Mouse (Mus musculus): ENCODE measurements around the gene Amfr. TPM values are rescaled to one million over a fixed set of nuclear protein-coding genes. Genes with fewer than 3 reads are reported as not detected.
A peak's percentile ranks its signal among the peaks of the same experiment; 100 is the strongest.

Amfr gene
- 62.2 and 84.7 TPM in 2 replicates for polyA plus RNA-seq (2012; ENCODE audit: insufficient read depth, insufficient read length, missing spikeins)

DNA sequence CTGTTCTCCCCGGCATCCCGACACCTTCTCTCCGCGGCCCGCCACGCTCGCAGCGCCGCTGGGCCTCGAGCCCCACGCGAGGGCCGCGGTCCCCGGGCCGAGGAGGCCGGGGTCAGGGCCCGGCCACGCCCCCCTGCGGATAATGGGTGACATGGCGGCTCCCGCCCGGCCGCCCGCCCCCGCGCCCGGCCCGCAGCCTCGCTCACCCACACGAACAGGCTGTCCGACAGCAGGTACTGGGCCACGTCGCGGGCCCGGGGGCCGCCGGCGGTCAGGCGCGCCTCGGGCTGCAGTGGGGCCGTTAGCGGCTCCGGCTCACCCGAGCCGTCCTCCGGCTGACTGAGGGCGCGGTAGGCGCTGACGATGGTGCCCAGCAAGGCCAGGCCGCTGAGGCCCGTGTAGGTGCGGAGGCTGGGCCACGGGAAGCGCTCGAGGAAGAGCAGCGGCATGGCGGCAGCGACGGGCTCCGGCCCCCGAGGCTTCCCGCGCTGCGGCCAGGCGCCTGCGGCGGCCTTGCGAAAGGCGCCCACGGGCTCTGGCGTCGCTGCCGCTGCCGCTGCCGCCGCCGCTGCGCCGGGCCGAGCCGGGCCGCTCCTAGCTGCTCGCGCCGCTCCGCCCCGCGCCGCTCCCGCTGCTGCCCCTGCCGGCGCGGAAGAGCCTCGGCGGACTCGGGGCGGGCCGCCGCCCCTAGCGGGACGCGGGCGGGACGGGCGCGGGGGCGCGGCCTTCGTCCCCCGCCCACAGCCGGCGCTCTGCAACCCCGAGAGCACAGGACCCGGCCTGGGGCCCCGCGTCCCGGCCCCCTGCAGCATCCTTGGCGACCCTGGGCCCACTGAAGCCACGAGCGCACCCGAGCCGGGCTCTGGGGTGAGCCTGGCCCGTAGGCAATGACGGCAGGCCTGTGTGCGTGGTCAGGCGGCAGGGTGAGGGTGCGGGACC is at the start of gene Amfr:
Gene Amfr (minus strand): TSS at position 830 of the 939 bp plus-strand sequence.
- Histone ChIP-seq H3K4me1 (ENCODE audit: control insufficient read depth, insufficient read depth, low read length) (peaks cover 12% of the 10 kb centered on the region), H3K4me3 (ENCODE audit: insufficient read depth, low read length) (peak within 1 kb of the TSS; percentile 77), H3K27ac (ENCODE audit: insufficient read depth, low read depth, low read length) (peak within 1 kb of the TSS; percentile 73)
- no peak for TF ChIP-seq POLR2A (IDR thresholded peaks at IDR 0.05; ENCODE audit: borderline replicate concordance, low read depth, low read length)
- TF ChIP-seq CTCF (IDR thresholded peaks at IDR 0.05; ENCODE audit: low read depth, low read length) = no peak

DNA sequence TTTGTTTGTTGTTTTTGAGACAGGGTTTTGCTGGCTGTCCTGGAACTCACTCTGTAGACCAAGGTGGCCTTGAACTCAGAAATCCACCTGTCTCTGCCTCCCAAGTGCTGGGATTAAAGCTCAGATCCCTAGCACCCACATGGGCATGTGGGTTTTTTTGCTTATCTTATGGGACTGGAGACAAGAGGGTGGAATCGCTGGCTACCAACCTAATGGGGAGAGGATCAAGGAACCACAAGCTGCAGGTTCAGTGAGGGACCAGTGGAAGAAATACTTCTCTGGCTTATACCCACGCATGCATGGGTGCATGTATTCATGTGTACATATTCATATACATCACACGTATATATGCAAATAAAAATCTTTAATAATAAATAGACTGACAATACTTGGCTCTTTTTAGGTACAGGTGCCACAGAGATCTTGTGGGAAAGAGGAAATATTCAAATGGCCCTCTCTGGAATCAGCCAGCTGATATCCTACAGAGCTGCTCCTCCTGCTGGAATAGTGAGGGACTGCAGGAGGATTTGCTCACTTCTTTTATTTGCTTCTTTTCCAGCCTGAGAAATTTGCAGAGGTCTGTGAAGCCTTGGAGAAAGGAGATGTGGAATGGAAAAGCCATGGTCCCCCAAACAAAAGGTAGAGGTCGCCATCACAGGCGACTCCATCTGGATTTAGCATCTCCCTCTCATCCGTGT is 44.7 kb upstream of the Amfr start:
- no peak for TF ChIP-seq CTCF (IDR thresholded peaks at IDR 0.05; ENCODE audit: low read depth, low read length)
- TF ChIP-seq POLR2A (IDR thresholded peaks at IDR 0.05; ENCODE audit: borderline replicate concordance, low read depth, low read length) = no peak
- no peak overlapping the region for H3K4me3 ChIP-seq (ENCODE audit: insufficient read depth, low read length)
- no peak overlapping the region for H3K27ac ChIP-seq (ENCODE audit: insufficient read depth, low read depth, low read length)
- H3K4me1 ChIP-seq (ENCODE audit: control insufficient read depth, insufficient read depth, low read length) = no peaks in the 10 kb centered on the region

DNA sequence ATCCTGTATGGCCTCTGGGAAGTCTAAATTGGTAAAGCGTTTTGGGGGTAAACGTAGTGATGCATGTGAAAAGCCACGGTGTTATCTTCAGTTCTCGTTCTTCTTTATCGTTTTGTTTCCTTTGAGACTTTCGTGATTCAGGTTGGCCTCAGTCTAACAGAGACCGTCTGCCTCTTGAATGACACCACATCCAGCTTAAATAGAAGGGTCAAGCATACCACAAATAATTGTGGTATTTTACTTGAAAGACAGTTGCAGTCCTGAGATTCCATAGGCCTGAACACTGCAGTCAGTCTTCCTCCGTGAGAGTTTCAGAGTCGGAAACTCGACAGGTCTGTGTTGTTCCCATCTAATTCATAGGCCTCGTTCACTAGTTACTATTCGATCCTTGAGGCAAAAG is 40.1 kb upstream of the Amfr start:
- TF ChIP-seq CTCF (IDR thresholded peaks at IDR 0.05; ENCODE audit: low read depth, low read length) (no peak), POLR2A (IDR thresholded peaks at IDR 0.05; ENCODE audit: borderline replicate concordance, low read depth, low read length) (no peak)
- Histone ChIP-seq H3K4me1 (ENCODE audit: control insufficient read depth, insufficient read depth, low read length) (no peaks in the 10 kb centered on the region), H3K4me3 (ENCODE audit: insufficient read depth, low read length) (no peak overlapping the region), H3K27ac (ENCODE audit: insufficient read depth, low read depth, low read length) (no peak overlapping the region)

DNA sequence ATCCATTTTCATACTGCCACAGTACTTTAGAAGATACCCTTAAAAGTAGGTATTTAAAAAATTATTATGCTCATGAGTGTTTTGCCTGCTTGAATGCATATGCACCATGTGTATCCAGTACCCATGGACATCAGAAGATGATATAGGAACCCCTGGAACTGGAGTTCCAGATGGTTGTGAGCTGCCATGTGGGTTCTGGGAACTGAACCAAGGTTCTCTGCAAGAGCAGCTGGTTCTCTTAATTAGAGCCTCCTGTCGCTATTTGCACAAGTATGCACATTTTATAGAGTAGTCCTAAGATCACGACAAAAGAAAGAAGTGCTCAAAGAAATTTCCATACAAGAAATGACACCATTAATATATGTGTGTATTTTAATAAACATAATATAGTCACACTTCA is 35.2 kb upstream of the Amfr start:
- Histone ChIP-seq H3K27ac (ENCODE audit: insufficient read depth, low read depth, low read length) (no peak overlapping the region), H3K4me1 (ENCODE audit: control insufficient read depth, insufficient read depth, low read length) (peaks cover 3% of the 10 kb centered on the region; the same call in 1 of the 2 replicates), H3K4me3 (ENCODE audit: insufficient read depth, low read length) (no peak overlapping the region)
- TF ChIP-seq CTCF (IDR thresholded peaks at IDR 0.05; ENCODE audit: low read depth, low read length) = no peak
- TF ChIP-seq POLR2A (IDR thresholded peaks at IDR 0.05; ENCODE audit: borderline replicate concordance, low read depth, low read length) = no peak

DNA sequence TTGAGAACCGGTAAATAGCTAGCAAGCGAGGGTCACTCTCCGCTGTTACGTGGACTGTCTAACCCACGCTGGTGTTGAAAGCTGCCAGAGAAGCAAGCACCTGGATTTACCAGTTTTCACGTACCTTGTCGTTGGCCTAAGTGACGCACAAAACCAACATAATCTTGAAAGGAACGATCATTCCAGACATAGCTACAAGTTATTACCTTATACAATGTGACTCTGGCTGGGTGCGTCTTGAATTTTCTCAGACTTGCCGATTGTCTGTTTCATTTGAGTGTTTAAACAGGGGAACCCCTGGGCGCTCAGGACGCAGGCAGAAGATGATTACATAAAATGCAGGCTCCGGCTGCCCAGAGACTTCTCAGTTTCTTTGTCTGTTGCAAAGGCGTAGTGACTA is 25.2 kb upstream of the Amfr start:
- TF ChIP-seq CTCF (IDR thresholded peaks at IDR 0.05; ENCODE audit: low read depth, low read length) (no peak), POLR2A (IDR thresholded peaks at IDR 0.05; ENCODE audit: borderline replicate concordance, low read depth, low read length) (no peak)
- H3K27ac ChIP-seq (ENCODE audit: insufficient read depth, low read depth, low read length) = no peak overlapping the region
- H3K4me3 ChIP-seq (ENCODE audit: insufficient read depth, low read length) = peak overlapping the region; percentile 94
- peaks cover 20% of the 10 kb centered on the region for H3K4me1 ChIP-seq (ENCODE audit: control insufficient read depth, insufficient read depth, low read length)

DNA sequence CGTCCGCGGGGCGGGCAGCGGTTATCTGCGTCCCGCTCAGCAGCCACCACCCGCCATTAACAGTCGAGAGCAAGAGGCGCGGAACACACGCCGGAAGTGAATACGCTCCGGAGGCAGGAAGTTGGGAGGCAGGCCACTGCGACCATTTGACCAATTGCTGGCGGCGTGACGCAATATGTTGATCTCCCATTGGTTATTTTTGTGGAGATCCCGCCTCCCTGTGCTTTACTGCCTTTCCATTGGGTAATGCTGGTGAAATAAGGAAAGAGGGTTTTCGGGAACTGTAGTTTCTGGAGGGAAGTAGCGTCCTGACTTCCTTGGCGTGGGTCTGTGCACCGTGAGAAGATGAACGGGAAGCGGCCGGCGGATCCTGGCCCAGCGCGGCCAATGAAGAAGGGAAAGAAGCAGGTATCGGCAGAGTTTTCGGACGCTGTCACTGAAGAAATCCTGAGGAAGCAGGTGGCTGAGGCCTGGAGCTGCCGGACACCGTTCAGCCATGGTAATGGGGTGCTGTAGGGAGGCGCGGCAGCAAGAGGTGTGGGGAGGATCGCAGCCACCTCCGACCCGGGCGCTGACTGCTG is 24.4 kb upstream of the Amfr start, which contains the start of the genes Nudt21 and Ogfod1:
Gene Nudt21 (minus strand): TSS at position 88 of the 581 bp plus-strand sequence.
Gene Ogfod1 (plus strand): TSS at position 255 of the 581 bp plus-strand sequence.
- no peak for TF ChIP-seq POLR2A (IDR thresholded peaks at IDR 0.05; ENCODE audit: borderline replicate concordance, low read depth, low read length)
- no peak for TF ChIP-seq CTCF (IDR thresholded peaks at IDR 0.05; ENCODE audit: low read depth, low read length)
- Histone ChIP-seq H3K4me3 (ENCODE audit: insufficient read depth, low read length) (peak within 1 kb of the TSS; percentile 94), H3K4me1 (ENCODE audit: control insufficient read depth, insufficient read depth, low read length) (peaks cover 23% of the 10 kb centered on the region), H3K27ac (ENCODE audit: insufficient read depth, low read depth, low read length) (peak within 1 kb of the TSS; percentile 57)

DNA sequence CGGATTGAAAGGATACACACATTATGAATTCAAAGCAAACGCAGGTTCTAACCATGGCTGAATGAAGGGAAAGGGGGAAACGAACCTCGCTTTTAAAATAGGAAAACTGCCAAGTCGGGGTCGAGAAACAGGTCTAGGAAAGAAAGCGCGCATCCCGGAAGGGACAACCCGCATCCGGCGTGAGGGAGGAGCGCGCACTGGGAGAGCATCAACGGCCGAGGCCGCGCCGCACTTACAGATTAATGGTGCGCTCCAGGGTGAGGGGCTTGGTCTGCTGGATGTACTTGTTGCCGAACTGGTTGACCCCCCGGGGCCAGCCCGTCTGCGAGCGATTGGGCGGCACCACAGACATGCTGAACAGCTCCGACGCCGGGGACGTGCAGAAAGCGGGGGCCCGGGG is 23.9 kb upstream of the Amfr start:
- Histone ChIP-seq H3K4me3 (ENCODE audit: insufficient read depth, low read length) (peak overlapping the region; percentile 83), H3K4me1 (ENCODE audit: control insufficient read depth, insufficient read depth, low read length) (peaks cover 23% of the 10 kb centered on the region), H3K27ac (ENCODE audit: insufficient read depth, low read depth, low read length) (peak overlapping the region; percentile 57)

DNA sequence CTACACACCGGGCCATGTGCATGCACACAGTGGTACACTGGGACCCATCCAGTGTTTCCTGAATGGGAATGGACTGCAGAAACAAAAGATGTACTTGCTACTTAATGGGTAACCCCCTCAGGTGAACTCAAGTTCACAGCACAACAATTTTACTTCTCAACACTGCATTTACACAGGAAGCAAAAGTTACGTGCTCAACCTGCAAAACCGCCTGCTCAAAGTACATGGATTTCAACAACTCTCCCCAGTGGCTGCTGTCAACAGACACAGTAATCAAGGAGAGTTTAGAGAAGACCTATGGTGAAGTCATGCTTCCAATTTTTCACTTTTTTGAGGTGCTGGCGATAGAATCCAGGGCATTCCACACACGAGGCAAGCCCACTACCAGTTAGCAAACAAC is 22.6 kb upstream of the Amfr start:
- Histone ChIP-seq H3K27ac (ENCODE audit: insufficient read depth, low read depth, low read length) (no peak overlapping the region), H3K4me1 (ENCODE audit: control insufficient read depth, insufficient read depth, low read length) (peaks cover 23% of the 10 kb centered on the region), H3K4me3 (ENCODE audit: insufficient read depth, low read length) (peak overlapping the region; percentile 1; the same call in 1 of the 2 replicates)
- TF ChIP-seq CTCF (IDR thresholded peaks at IDR 0.05; ENCODE audit: low read depth, low read length) (no peak), POLR2A (IDR thresholded peaks at IDR 0.05; ENCODE audit: borderline replicate concordance, low read depth, low read length) (no peak)

DNA sequence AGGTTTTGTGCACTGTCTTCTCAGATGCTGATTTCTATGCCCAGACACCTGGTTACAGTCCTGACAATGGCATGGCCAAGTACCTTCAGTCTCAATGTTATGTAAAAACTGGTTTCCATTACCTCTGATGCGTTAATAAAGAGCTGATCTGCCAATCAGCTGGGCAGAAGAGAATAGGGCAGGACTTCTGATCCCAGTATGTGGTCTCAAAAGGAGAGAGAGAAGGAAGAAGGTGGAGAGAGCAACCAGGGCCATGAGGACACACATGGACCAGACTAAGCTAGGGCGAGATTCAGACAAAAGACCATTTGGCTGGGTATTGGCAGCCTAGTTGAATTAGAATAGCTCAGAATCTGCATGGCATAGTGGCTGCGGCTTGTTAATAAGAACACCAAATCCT is 21.0 kb upstream of the Amfr start:
- Histone ChIP-seq H3K4me3 (ENCODE audit: insufficient read depth, low read length) (no peak overlapping the region), H3K27ac (ENCODE audit: insufficient read depth, low read depth, low read length) (no peak overlapping the region), H3K4me1 (ENCODE audit: control insufficient read depth, insufficient read depth, low read length) (peaks cover 23% of the 10 kb centered on the region)
- no peak for TF ChIP-seq POLR2A (IDR thresholded peaks at IDR 0.05; ENCODE audit: borderline replicate concordance, low read depth, low read length)
- no peak for TF ChIP-seq CTCF (IDR thresholded peaks at IDR 0.05; ENCODE audit: low read depth, low read length)
